Mouse (Mus musculus) embryonic fibroblast, embryonic 13.5 days (primary cell): ENCODE data around the gene Pacsin3.

Experiments used
- CTCF ChIP-seq: IDR thresholded peaks from 2 replicates; pipeline ENCODE4 v1.5.1; 2011; ENCODE audit warnings: mild to moderate bottlenecking, control low read depth, low read length, moderate library complexity, borderline replicate concordance; ENCODE audit not compliant: insufficient read depth
- POLR2A ChIP-seq: IDR thresholded peaks from 2 replicates; pipeline ENCODE4 v1.6.1; 2011; ENCODE audit warnings: low read depth, mild to moderate bottlenecking, control low read depth, low read length, moderate library complexity

GRCm38 (mm10) chr2:91285885-91286505, 30.2 kb downstream of the Pacsin3 start:
- TF ChIP-seq CTCF (peak; percentile 95), POLR2A (no peak)
